Mouse (Mus musculus) kidney, adult 2 months (tissue): Measurements from ENCODE around the gene Gm6899. TPM values are rescaled to one million over a fixed set of nuclear protein-coding genes. Genes with fewer than 3 reads are reported as not detected.

Experiments
- DNase-seq: peaks from one replicate; pipeline ENCODE4 v3.0.0; 2021
- H3K27ac ChIP-seq: fragments of 200-500 bp; 2 replicates; pipeline ENCODE4 v1.5.1; 2012; ENCODE audit warnings: low read depth, low read length, control low read depth, inconsistent platforms; ENCODE audit not compliant: insufficient read depth
- H3K27me3 ChIP-seq: fragments of 200-500 bp; replicated peaks from 2 replicates; pipeline ENCODE4 v1.6.1; 2012; ENCODE audit warnings: mild to moderate bottlenecking, moderate library complexity, low read length, inconsistent platforms; ENCODE audit not compliant: control insufficient read depth, insufficient read depth
- H3K36me3 ChIP-seq: fragments of 200-500 bp; 2 replicates; pipeline ENCODE4 v1.6.1; 2012; ENCODE audit warnings: mild to moderate bottlenecking, moderate library complexity, low read length, inconsistent platforms; ENCODE audit not compliant: control insufficient read depth, insufficient read depth
- H3K4me1 ChIP-seq: fragments of 200-500 bp; 2 replicates; pipeline ENCODE4 v1.6.1; 2011; ENCODE audit warnings: low read length; ENCODE audit not compliant: control insufficient read depth, insufficient read depth
- H3K4me3 ChIP-seq: fragments of 200-500 bp; 2 replicates; pipeline ENCODE4 v1.5.1; 2011; ENCODE audit warnings: mild to moderate bottlenecking, low read depth, low read length, control low read depth; ENCODE audit not compliant: insufficient read depth
- CTCF ChIP-seq: fragments of 200-500 bp; conservative IDR thresholded peaks from 2 replicates; pipeline ENCODE4 v1.5.1; 2011; ENCODE audit warnings: low read depth, mild to moderate bottlenecking, control low read depth, low read length, moderate library complexity, mixed read lengths; ENCODE audit not compliant: insufficient read depth, insufficient read length
- POLR2A ChIP-seq: fragments of 200-500 bp; IDR thresholded peaks from one replicate; pipeline ENCODE4 v1.6.1; 2011; ENCODE audit warnings: low read depth, low read length, control low read depth
- WGBS: fragments of 180-500 bp; shearing (Covaris S2); methylation state at CpG from one replicate; pipeline ENCODE4 v1.1.7; 2018; 5-methylcytosine and 5-hydroxymethylcytosine counted together
- polyA plus RNA-seq: library from polyadenylated mRNA; depleted of rRNA; stranded (reverse); fragments of >200 nt; gene quantifications from 2 replicates; pipeline ENCODE4 v1.2.3, GENCODE M21; 2012

Gene Gm6899
- polyA plus RNA-seq, 1 experiment, result not detected

DNA sequence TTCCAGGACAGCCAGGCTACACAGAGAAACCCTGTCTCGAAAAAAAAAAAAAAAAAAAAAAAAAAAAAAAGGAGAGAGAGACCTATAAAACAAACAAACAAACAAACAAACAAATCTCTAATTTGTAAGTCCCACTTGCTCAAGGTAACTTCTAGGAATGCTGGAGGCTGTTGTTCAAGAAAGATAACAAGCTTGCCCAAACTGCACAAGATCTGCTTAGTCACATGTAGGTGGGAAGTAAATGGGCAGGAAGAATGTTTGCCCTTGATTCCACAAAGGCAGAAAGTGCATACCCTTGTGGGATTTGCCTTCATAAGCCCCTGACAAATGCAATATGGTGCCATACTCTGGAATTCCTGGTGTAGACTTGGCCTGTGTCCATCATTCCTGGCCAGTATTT is 1.4 kb downstream of the Gm6899 start:
- Histone ChIP-seq H3K27ac (no peak overlapping the region), H3K4me3 (no peak overlapping the region), H3K36me3 (no peaks in the 10 kb centered on the region), H3K4me1 (peaks cover 5% of the 10 kb centered on the region; the same call in 1 of the 2 replicates), H3K27me3 (no peaks in the 10 kb centered on the region)
- TF ChIP-seq CTCF, result no peak
- no peak for TF ChIP-seq POLR2A
- DNase-seq, result no peak
- 100% methylated on average over 1 of the region's 1 CpGs for WGBS

GRCm38 (mm10) chr11:26596186-26596585 is 3.1 kb downstream of the Gm6899 start:
- H3K36me3 ChIP-seq, result no peaks in the 10 kb centered on the region
- H3K4me1 ChIP-seq, result peaks cover 5% of the 10 kb centered on the region; the same call in 1 of the 2 replicates
- no peak for DNase-seq
- no peak overlapping the region for H3K27ac ChIP-seq
- no peak for TF ChIP-seq CTCF
- TF ChIP-seq POLR2A, result no peak
- no peak overlapping the region for H3K4me3 ChIP-seq
- WGBS, result 98% methylated on average over 1 of the region's 1 CpGs
- no peaks in the 10 kb centered on the region for H3K27me3 ChIP-seq

DNA sequence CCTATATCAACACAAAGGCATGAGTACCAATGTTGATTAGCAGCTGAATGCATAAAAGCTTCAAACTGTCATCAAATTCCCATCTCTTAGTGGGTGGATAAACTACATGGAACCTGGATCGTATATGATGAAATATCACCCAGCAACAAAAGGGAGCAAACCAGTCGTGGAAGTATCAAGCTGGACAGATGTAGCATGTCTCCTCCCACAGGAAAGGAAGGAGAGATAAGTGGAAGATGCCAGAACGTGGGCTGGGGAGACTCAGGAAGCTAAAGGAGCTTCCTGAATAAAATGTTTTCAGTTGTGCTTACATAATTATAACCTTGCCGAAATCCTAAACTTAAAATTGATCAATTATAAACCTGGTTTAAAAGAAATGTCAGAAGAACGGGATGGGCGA is 4.1 kb downstream of the Gm6899 start:
- no peak for TF ChIP-seq CTCF
- no peak for TF ChIP-seq POLR2A
- H3K36me3 ChIP-seq, result no peaks in the 10 kb centered on the region
- peaks cover 5% of the 10 kb centered on the region; the same call in 1 of the 2 replicates for H3K4me1 ChIP-seq
- DNase-seq, result no peak
- no peaks in the 10 kb centered on the region for H3K27me3 ChIP-seq
- 61% methylated on average over 6 of the region's 6 CpGs for WGBS
- no peak overlapping the region for H3K4me3 ChIP-seq
- no peak overlapping the region for H3K27ac ChIP-seq

DNA sequence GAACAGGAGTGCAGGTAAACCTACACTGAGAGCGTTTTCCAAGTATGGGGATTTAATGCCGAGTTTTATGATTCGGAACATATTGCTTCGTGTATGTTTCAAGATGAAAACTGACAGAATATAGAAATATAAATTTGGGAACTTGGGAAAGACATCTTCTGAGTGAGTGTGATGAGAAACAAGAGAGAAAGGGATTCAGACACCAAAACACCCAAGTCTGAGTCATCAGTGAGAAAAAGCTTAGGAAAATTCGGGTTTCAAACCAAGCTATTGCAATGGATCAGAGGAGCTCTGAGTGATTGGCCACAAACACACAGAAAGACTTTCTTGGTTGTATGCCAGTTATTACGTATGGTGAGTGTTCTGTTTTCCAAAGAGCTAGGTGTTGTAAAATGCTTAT is 4.7 kb downstream of the Gm6899 start:
- Histone ChIP-seq H3K36me3 (no peaks in the 10 kb centered on the region), H3K27me3 (no peaks in the 10 kb centered on the region), H3K4me1 (0 out of 2 replicates have a peak, but pooled peaks cover 3% of the 10 kb centered on the region), H3K4me3 (no peak overlapping the region), H3K27ac (no peak overlapping the region)
- DNase-seq, result no peak
- no peak for TF ChIP-seq CTCF
- no peak for TF ChIP-seq POLR2A
- 69% methylated on average over 6 of the region's 6 CpGs for WGBS

- no peak overlapping the region for H3K4me3 ChIP-seq
- DNase-seq, result no peak
- 0 out of 2 replicates have a peak, but pooled peaks cover under 1% of the 10 kb centered on the region for H3K4me1 ChIP-seq
- H3K27ac ChIP-seq, result no peak overlapping the region
- H3K36me3 ChIP-seq, result no peaks in the 10 kb centered on the region
- TF ChIP-seq CTCF, result no peak
- no peak for TF ChIP-seq POLR2A
- 67% methylated on average over 1 of the region's 1 CpGs for WGBS
- H3K27me3 ChIP-seq, result no peaks in the 10 kb centered on the region
These were observed 5.8 kb downstream of the Gm6899 start for GRCm38 (mm10) chr11:26598876-26599275.

- Histone ChIP-seq H3K36me3 (no peaks in the 10 kb centered on the region), H3K27ac (no peak overlapping the region), H3K27me3 (no peaks in the 10 kb centered on the region), H3K4me1 (no peaks in the 10 kb centered on the region), H3K4me3 (no peak overlapping the region)
- DNase-seq, result no peak
- TF ChIP-seq POLR2A, result no peak
- TF ChIP-seq CTCF, result no peak
- 78% methylated on average over 4 of the region's 4 CpGs for WGBS
These were observed 7.7 kb downstream of the Gm6899 start for GRCm38 (mm10) chr11:26600692-26601091.

DNA sequence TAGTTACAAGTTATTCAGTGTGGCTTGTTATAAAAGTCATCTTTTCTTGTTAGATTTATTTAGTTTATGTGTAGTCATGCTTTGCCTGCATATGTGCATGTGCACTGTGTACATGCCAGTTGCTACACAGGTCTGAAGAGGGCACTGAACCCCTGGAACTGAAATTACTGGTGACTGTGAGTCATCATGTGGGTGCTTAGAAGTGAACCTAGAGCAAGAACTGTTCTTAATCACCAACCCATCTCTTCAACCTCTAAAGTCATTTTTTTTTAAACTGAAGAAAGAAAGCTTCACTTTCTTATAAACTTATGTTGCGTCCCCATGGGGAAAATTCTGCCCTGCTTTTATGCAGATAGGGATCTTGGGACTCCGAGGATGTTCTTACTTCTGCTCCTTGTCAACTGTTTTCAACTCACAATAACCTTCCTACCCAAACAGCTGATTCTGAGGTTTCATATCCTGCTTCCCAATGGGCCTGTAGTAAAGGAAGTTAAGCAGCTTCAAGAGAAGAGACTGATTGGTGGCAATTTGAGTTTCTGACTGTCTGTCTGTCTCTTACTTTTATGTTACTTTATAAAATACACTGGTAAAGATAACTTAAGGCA is 8.6 kb downstream of the Gm6899 start:
- 83% methylated on average over 2 of the region's 2 CpGs for WGBS
- DNase-seq, result no peak
- Histone ChIP-seq H3K27ac (no peak overlapping the region), H3K4me3 (no peak overlapping the region), H3K4me1 (no peaks in the 10 kb centered on the region), H3K36me3 (no peaks in the 10 kb centered on the region), H3K27me3 (no peaks in the 10 kb centered on the region)
- TF ChIP-seq POLR2A, result no peak
- TF ChIP-seq CTCF, result no peak

DNA sequence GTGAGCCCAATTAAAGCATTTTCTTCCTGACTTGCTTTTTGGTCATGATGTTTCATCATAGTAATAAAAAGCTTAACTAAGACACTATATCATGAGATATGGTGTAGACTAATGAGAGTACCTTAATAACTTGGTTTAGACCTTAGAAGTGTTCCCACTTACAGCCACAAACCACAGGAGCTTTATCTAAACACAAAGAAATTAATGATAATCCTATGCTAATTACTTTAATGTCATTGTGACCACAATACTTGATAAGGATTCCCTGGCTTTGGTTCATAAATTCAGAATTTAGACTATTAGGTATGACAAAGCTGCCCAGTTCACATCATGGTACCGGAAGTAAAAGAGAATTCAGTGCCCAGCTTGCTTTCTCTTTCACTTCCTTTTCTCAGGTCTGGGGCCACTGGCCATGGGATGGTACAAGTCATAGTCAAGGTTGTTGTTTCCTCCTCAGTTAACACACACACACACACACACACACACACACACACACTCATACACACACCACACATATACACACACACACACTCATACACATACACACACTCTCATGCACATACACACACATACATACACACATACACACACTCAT is 11.1 kb downstream of the Gm6899 start:
- 97% methylated on average over 1 of the region's 1 CpGs for WGBS

More for the DNA sequence above, 11.1 kb downstream of the Gm6899 start:
- DNase-seq, result no peak
- Histone ChIP-seq H3K4me3 (no peak overlapping the region), H3K4me1 (no peaks in the 10 kb centered on the region), H3K27ac (no peak overlapping the region), H3K27me3 (no peaks in the 10 kb centered on the region), H3K36me3 (no peaks in the 10 kb centered on the region)
- TF ChIP-seq POLR2A (no peak), CTCF (no peak)
